ENCODE assay signal across 10 mouse cellular contexts in the genomic region with DNA sequence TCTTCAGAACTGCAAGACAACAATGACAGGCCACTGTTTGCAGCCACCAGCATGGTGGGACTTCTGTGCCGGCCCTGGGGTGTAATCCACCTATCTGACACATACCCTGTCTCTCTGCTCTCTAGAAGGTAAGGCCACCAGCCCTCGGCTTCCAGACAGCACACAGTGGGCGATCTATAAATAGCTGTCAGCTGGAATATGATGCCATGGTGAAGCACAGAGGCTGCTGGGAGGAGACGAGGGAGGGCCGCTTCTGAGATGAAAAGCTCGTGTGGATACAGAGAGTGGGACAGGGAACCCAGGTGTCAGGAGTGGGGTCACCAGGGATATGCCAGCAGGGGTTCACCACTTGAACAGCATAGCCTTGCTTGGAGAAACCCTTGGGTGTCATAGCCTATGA.
A peak's percentile ranks its signal among the peaks of the same experiment; 100 is the strongest.
DNase-seq lines count a peak whose midpoint lies in the region; ATAC-seq and TF ChIP-seq lines count a peak whose summit lies in the region.
"Had no signal": no experiment of that assay in that cellular context is flagged by ENCODE, and none has a peak within 500 bp of the region (broad histone marks: within the 10 kb centered on the region; RNA-seq: fewer than 3 reads in every experiment).

No protein-coding gene starts in this region.

- H3K4me2 ChIP-seq in heart, postnatal 0 days (ENCODE audit: low read depth, low read length): no peak overlapping the region
- H3K4me2 ChIP-seq in neural tube, embryonic 14.5 days (ENCODE audit: low read depth, low read length): no peak overlapping the region

- DNase-seq in layer of hippocampus, postnatal 14 days (ENCODE audit: low spot score in 2 of 2): peak; percentile 32 to 56
- DNase-seq in layer of hippocampus, postnatal 25 days (ENCODE audit: extremely low spot score in 1 of 2, low spot score in 1 of 2): no peak
- DNase-seq in frontal cortex, adult 2 months (ENCODE audit: extremely low spot score in 1 of 2, low spot score in 1 of 2): peak; percentile 66 to 74
- DNase-seq in heart, postnatal 0 days (ENCODE audit: low spot score): peak; percentile 73
- no peak for DNase-seq in lung, postnatal 10 days
- no peak for DNase-seq in cerebellum, adult 11-12 months
- DNase-seq in kidney, postnatal 14 days: no peak

- H3K4me3 ChIP-seq in heart, postnatal 0 days (ENCODE audit: low read depth, low read length): no peak overlapping the region
- no peak overlapping the region for H3K4me3 ChIP-seq in neural tube, embryonic 14.5 days (ENCODE audit: low read depth, low read length)

- ATAC-seq in heart, postnatal 0 days (ENCODE audit: insufficient read depth, low read depth): peak; percentile 88
- no peak for ATAC-seq in neural tube, embryonic 14.5 days (ENCODE audit: low read depth)
- ATAC-seq: activated CD4-positive, CD25-positive, alpha-beta regulatory T cell, adult 4 months had no signal

- 33% methylated on average over 6 of the region's 6 CpGs for whole genome bisulfite sequencing in heart, postnatal 0 days
- WGBS in neural tube, embryonic 14.5 days: 51% methylated on average over 6 of the region's 6 CpGs

- H3K27me3 ChIP-seq in heart, postnatal 0 days (ENCODE audit: control insufficient read depth, insufficient read depth, low read length): no peaks in the 10 kb centered on the region
- H3K27me3 ChIP-seq in neural tube, embryonic 14.5 days (ENCODE audit: control insufficient read depth, insufficient read depth, low read length): no peaks in the 10 kb centered on the region

- H3K9ac ChIP-seq in heart, postnatal 0 days (replicated peaks; ENCODE audit: low read depth, low read length): no peak overlapping the region
- H3K9ac ChIP-seq in neural tube, embryonic 14.5 days (replicated peaks; ENCODE audit: low read depth, low read length): no peak overlapping the region

- peaks cover 5% of the 10 kb centered on the region; the same call in 1 of the 2 replicates for H3K4me1 ChIP-seq in heart, postnatal 0 days (ENCODE audit: control insufficient read depth, insufficient read depth)
- peaks cover 45% of the 10 kb centered on the region for H3K4me1 ChIP-seq in neural tube, embryonic 14.5 days (ENCODE audit: control insufficient read depth, insufficient read depth, low read length)

- no peak for TF ChIP-seq CTCF in heart, postnatal 0 days (IDR thresholded peaks at IDR 0.05; ENCODE audit: low read depth)

- no peaks in the 10 kb centered on the region for H3K36me3 ChIP-seq in heart, postnatal 0 days (replicated peaks; ENCODE audit: control insufficient read depth, insufficient read depth, low read length)
- H3K36me3 ChIP-seq in neural tube, embryonic 14.5 days (ENCODE audit: control insufficient read depth, insufficient read depth, low read length): no peaks in the 10 kb centered on the region

- no peaks in the 10 kb centered on the region for H3K9me3 ChIP-seq in heart, postnatal 0 days (replicated peaks; ENCODE audit: control insufficient read depth, low read length)
- no peaks in the 10 kb centered on the region; the same call in 1 of the 2 replicates for H3K9me3 ChIP-seq in neural tube, embryonic 14.5 days (ENCODE audit: control insufficient read depth, low read length)

- TF ChIP-seq EP300 in heart, postnatal 0 days (IDR thresholded peaks at IDR 0.05; ENCODE audit: low read depth): no peak

- H3K27ac ChIP-seq in heart, postnatal 0 days (ENCODE audit: low read depth): peak overlapping the region; percentile 44
- peak overlapping the region; percentile 96 for H3K27ac ChIP-seq in neural tube, embryonic 14.5 days (ENCODE audit: low read depth, low read length)
- H3K27ac ChIP-seq: kidney, postnatal 0 days had no signal

Comparison
In these comparisons a context has a peak if more than half of its experiments do, and no peak if none do; other contexts are left out.
1. DNase-seq: peak in layer of hippocampus, postnatal 14 days (2 of 2), frontal cortex, adult 2 months (2 of 2) and heart, postnatal 0 days (single experiment); none in layer of hippocampus, postnatal 25 days (0 of 2), lung, postnatal 10 days (single experiment), cerebellum, adult 11-12 months (single experiment) and kidney, postnatal 14 days (single experiment).